ENCODE assay signal across 11 mouse cellular contexts in the genomic region with DNA sequence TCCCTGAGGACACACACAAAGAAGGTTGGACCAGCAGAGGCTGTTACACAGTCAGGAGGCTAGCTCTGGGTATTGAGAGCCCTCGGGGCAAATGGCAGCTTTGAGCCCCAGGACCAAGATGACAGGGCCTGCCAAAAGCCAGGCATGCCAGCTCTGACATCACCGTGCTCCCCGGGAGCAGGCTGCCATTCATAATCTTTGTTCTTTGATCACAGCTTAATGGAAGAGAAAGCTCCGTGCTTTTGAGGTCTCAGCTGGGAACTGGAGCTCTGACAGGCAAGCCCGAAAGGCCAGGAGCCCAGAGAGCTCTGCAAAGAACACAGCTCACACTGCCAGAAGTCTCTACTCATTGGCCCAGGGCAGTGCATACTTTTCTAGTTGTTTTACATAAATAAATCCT.
DNase-seq lines count a peak whose midpoint lies in the region; ATAC-seq lines count a peak whose summit lies in the region.
"Had no signal": no experiment of that assay in that cellular context is flagged by ENCODE, and none has a peak within 500 bp of the region (broad histone marks: within the 10 kb centered on the region; RNA-seq: fewer than 3 reads in every experiment).

No protein-coding gene starts in this region.

- ATAC-seq in forebrain, embryonic 11.5 days (replicated peaks; ENCODE audit: low FRiP score), result peak; percentile 76
- peak; percentile 91 for ATAC-seq in hindbrain, embryonic 16.5 days
- ATAC-seq in monocyte, adult 5-6 weeks (replicated peaks; ENCODE audit: insufficient number of reproducible peaks, low FRiP score, low TSS enrichment, poor library complexity, severe bottlenecking), result no peak
- ATAC-seq in kidney, embryonic 15.5 days (replicated peaks; ENCODE audit: low FRiP score), result no peak

- no peaks in the 10 kb centered on the region for H3K9me3 ChIP-seq in forebrain, embryonic 11.5 days (ENCODE audit: control insufficient read depth, low read length)
- H3K9me3 ChIP-seq in hindbrain, embryonic 16.5 days (ENCODE audit: control insufficient read depth, low read length), result no peaks in the 10 kb centered on the region
- H3K9me3 ChIP-seq in kidney, embryonic 15.5 days (replicated peaks), result no peaks in the 10 kb centered on the region
- H3K9me3 ChIP-seq: liver, embryonic 13.5 days; megakaryocyte, embryonic 14.5 days had no signal

- H3K27ac ChIP-seq in forebrain, embryonic 11.5 days (ENCODE audit: low read depth, low read length), result no peak overlapping the region; the same call in 1 of the 2 replicates
- no peak overlapping the region for H3K27ac ChIP-seq in hindbrain, embryonic 16.5 days (ENCODE audit: low read depth, low read length)
- no peak overlapping the region for H3K27ac ChIP-seq in kidney, embryonic 15.5 days
- H3K27ac ChIP-seq: liver, embryonic 13.5 days had no signal

- no peak overlapping the region for H3K4me3 ChIP-seq in forebrain, embryonic 11.5 days (ENCODE audit: low read depth, low read length)
- H3K4me3 ChIP-seq in hindbrain, embryonic 16.5 days (ENCODE audit: low read length), result no peak overlapping the region
- H3K4me3 ChIP-seq in kidney, embryonic 15.5 days (replicated peaks), result no peak overlapping the region
- H3K4me3 ChIP-seq: liver, embryonic 13.5 days; megakaryocyte, embryonic 14.5 days had no signal

- WGBS in forebrain, embryonic 11.5 days, result 17% methylated on average over 5 of the region's 5 CpGs
- 18% methylated on average over 5 of the region's 5 CpGs for WGBS in hindbrain, embryonic 16.5 days
- WGBS in kidney, embryonic 15.5 days, result 57% methylated on average over 5 of the region's 5 CpGs

- no peaks in the 10 kb centered on the region for H3K27me3 ChIP-seq in forebrain, embryonic 11.5 days (ENCODE audit: control insufficient read depth, insufficient read depth, low read length)
- no peaks in the 10 kb centered on the region for H3K27me3 ChIP-seq in hindbrain, embryonic 16.5 days (replicated peaks; ENCODE audit: control insufficient read depth, insufficient read depth, low read length)
- H3K27me3 ChIP-seq in kidney, embryonic 15.5 days, result no peaks in the 10 kb centered on the region
- H3K27me3 ChIP-seq: liver, embryonic 13.5 days; megakaryocyte, embryonic 14.5 days had no signal

- H3K9ac ChIP-seq in forebrain, embryonic 11.5 days (ENCODE audit: low read length), result no peak overlapping the region
- H3K9ac ChIP-seq in hindbrain, embryonic 16.5 days (ENCODE audit: low read depth, low read length), result no peak overlapping the region
- H3K9ac ChIP-seq in kidney, embryonic 15.5 days, result no peak overlapping the region
- H3K9ac ChIP-seq: liver, embryonic 13.5 days had no signal

- no peak overlapping the region for H3K4me2 ChIP-seq in forebrain, embryonic 11.5 days (ENCODE audit: low read depth, low read length, severe bottlenecking)
- no peak overlapping the region for H3K4me2 ChIP-seq in hindbrain, embryonic 16.5 days (ENCODE audit: low read length)
- H3K4me2 ChIP-seq in kidney, embryonic 15.5 days, result no peak overlapping the region
- H3K4me2 ChIP-seq: liver, embryonic 13.5 days had no signal

- DNase-seq in embryo, embryonic 10 days (ENCODE audit: low spot score), result peak; percentile 6
- no peak for DNase-seq in embryo, embryonic 9.5 days (ENCODE audit: extremely low spot score)
- peak; percentile 60 for DNase-seq in forebrain, embryonic 11.5 days (ENCODE audit: low spot score)
- DNase-seq in right cerebral cortex, adult 18-20 months, result peak; percentile 12
- DNase-seq in kidney, postnatal 14 days, result no peak
- DNase-seq: liver, embryonic 13.5 days; thymus, postnatal 25 days had no signal

- H3K4me1 ChIP-seq in forebrain, embryonic 11.5 days (replicated peaks; ENCODE audit: control insufficient read depth, insufficient read depth, low read length), result no peaks in the 10 kb centered on the region; the same call in 1 of the 2 replicates
- H3K4me1 ChIP-seq in hindbrain, embryonic 16.5 days (ENCODE audit: control insufficient read depth, insufficient read depth, low read depth, low read length), result peaks cover 4% of the 10 kb centered on the region; the same call in 1 of the 2 replicates
- no peaks in the 10 kb centered on the region for H3K4me1 ChIP-seq in kidney, embryonic 15.5 days
- H3K4me1 ChIP-seq: liver, embryonic 13.5 days; megakaryocyte, embryonic 14.5 days had no signal

- no peaks in the 10 kb centered on the region for H3K36me3 ChIP-seq in forebrain, embryonic 11.5 days (ENCODE audit: control insufficient read depth, insufficient read depth, low read length)
- no peaks in the 10 kb centered on the region for H3K36me3 ChIP-seq in hindbrain, embryonic 16.5 days (ENCODE audit: control insufficient read depth, insufficient read depth, low read length)
- H3K36me3 ChIP-seq in kidney, embryonic 15.5 days, result no peaks in the 10 kb centered on the region
- H3K36me3 ChIP-seq: liver, embryonic 13.5 days had no signal

Comparison
In these comparisons a context has a peak if more than half of its experiments do, and no peak if none do; other contexts are left out.
1. DNase-seq: peak in embryo, embryonic 10 days (single experiment), forebrain, embryonic 11.5 days (single experiment) and right cerebral cortex, adult 18-20 months (single experiment); none in embryo, embryonic 9.5 days (single experiment) and kidney, postnatal 14 days (single experiment).
2. ATAC-seq: peak in forebrain, embryonic 11.5 days (single experiment) and hindbrain, embryonic 16.5 days (single experiment); none in monocyte, adult 5-6 weeks (single experiment) and kidney, embryonic 15.5 days (single experiment).